Mouse (Mus musculus) liver, adult 2 months (tissue): ENCODE data around the gene Cyb5d1. TPM values are rescaled to one million over a fixed set of nuclear protein-coding genes. Genes with fewer than 3 reads are reported as not detected.

Experiments used
- DNase-seq: peaks from one replicate; pipeline ENCODE4 v3.0.0-alpha.2; 2011; ENCODE audit warnings: low read depth, low spot score; ENCODE audit errors: extremely low read depth
- H3K27ac ChIP-seq: fragments of 200-500 bp; replicated peaks from 2 replicates; pipeline ENCODE4 v1.5.1; 2012; ENCODE audit warnings: low read depth, mild to moderate bottlenecking, control low read depth, inconsistent platforms, low read length; ENCODE audit not compliant: insufficient read depth
- H3K27me3 ChIP-seq: fragments of 200-500 bp; 2 replicates; pipeline ENCODE4 v1.6.1; 2012; ENCODE audit warnings: mild to moderate bottlenecking, moderate library complexity, low read length, inconsistent platforms; ENCODE audit not compliant: control insufficient read depth, insufficient read depth
- H3K36me3 ChIP-seq: fragments of 200-500 bp; 2 replicates; pipeline ENCODE4 v1.6.1; 2012; ENCODE audit warnings: low read length, inconsistent platforms; ENCODE audit not compliant: control insufficient read depth, insufficient read depth
- H3K4me1 ChIP-seq: fragments of 200-500 bp; 2 replicates; pipeline ENCODE4 v1.6.1; 2011; ENCODE audit warnings: low read length; ENCODE audit not compliant: control insufficient read depth, insufficient read depth
- H3K4me3 ChIP-seq: fragments of 200-500 bp; 2 replicates; pipeline ENCODE4 v1.5.1; 2011; ENCODE audit warnings: low read depth, mild to moderate bottlenecking, control low read depth, low read length, moderate library complexity; ENCODE audit not compliant: insufficient read depth
- H3K79me2 ChIP-seq: fragments of 200-500 bp; 2 replicates; pipeline ENCODE4 v1.6.1; 2012; ENCODE audit warnings: inconsistent platforms, mild to moderate bottlenecking, low read length, moderate library complexity; ENCODE audit not compliant: control insufficient read depth, insufficient read depth
- H3K9ac ChIP-seq: fragments of 200-500 bp; 2 replicates; pipeline ENCODE4 v1.6.1; 2012; ENCODE audit warnings: low read depth, mild to moderate bottlenecking, control low read depth, inconsistent platforms, low read length
- CTCF ChIP-seq: fragments of 200-500 bp; IDR thresholded peaks from 2 replicates; pipeline ENCODE4 v1.5.1; 2011; ENCODE audit warnings: low read depth, low read length, control low read depth
- POLR2A ChIP-seq: fragments of 200-500 bp; IDR thresholded peaks from 2 replicates; pipeline ENCODE4 v1.6.1; 2011; ENCODE audit warnings: low read length, control low read depth; ENCODE audit not compliant: insufficient read depth; ENCODE audit errors: extremely low read depth
- WGBS: fragments of 180-500 bp; shearing (Covaris S2); methylation state at CpG from one replicate; pipeline ENCODE4 v1.1.7; 2018; 5-methylcytosine and 5-hydroxymethylcytosine counted together
- polyA plus RNA-seq: library from polyadenylated mRNA; depleted of rRNA; stranded (reverse); fragments of >200 nt; gene quantifications from 2 replicates; pipeline ENCODE4 v1.2.3, GENCODE M21; 2012
- total RNA-seq: library from RNA; depleted of rRNA; stranded (reverse); fragments of >200 nt; gene quantifications from 2 replicates; pipeline ENCODE4 v1.2.3, GENCODE M21; 2014

Gene Cyb5d1
- total and polyA plus RNA-seq, 2 experiments, result 21.1 to 40.7 TPM

- H3K79me2 ChIP-seq, result no peaks in the 10 kb centered on the region
- no peak for DNase-seq
- TF ChIP-seq CTCF, result no peak
- TF ChIP-seq POLR2A, result no peak
- peak overlapping the region; percentile 72; the same call in 1 of the 2 replicates for H3K4me3 ChIP-seq
- no peaks in the 10 kb centered on the region for H3K27me3 ChIP-seq
- no peak overlapping the region; the same call in 1 of the 2 replicates for H3K9ac ChIP-seq
- H3K27ac ChIP-seq, result peak overlapping the region; percentile 54
- peaks cover 31% of the 10 kb centered on the region for H3K4me1 ChIP-seq
- WGBS, result 37% methylated on average over 4 of the region's 4 CpGs
- H3K36me3 ChIP-seq, result no peaks in the 10 kb centered on the region
These were observed 19.2 kb upstream of the Cyb5d1 start for GRCm38 (mm10) chr11:69414421-69415326.

DNA sequence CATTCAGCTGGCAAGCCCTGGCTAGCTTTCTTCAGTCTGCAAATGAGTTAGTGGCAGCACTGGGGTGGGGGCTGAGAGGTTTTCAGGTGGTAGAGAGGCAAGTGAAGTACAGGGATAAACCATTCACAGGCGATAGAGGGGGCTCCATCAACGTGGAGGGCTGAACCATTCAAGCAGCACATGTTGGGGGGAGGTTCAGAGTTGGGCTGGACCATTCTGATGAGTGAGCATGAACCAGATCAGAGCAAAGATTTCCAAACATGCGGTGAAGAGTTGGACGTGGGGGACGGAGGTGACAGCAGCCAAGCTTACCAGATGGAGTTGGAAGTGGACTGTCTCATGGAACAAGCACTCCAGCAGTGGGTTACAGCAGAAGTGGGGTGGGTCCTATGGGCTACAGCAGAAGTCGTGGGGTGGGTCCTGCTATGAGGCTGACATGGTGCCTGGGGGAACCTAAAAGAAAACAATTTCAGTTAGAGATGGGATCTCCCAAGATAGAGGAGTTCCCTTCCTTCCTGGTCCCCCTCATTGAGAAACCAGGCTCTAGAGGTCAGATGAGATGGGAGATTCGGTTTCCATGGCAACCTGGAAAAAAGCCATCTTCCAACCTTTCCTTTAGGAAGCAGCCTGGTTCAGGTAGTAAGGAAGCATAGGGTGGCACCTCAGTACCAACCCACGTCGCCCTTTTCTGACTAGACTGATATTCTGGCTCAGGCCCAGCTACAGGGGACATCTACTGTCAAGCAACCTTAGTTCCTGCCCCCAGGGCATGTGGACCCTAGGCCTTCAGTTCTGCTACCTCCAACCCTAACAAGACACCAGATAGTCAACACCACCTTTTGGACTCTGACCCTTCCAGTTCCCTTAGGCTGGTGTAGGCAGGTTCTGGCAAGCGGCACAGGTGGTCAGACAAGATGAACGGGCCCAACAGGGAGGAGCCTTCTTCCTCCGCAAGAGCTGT lies 18.1 kb upstream of the Cyb5d1 start, which contains the start of gene Kdm6b:
TSS of gene Kdm6b (minus strand) at position 455 of the 961 bp plus-strand sequence.
- WGBS, result 23% methylated on average over 12 of the region's 12 CpGs
- DNase-seq, result peak; percentile 81
- Histone ChIP-seq H3K4me3 (no peak within 1 kb of the TSS), H3K27me3 (no peaks in the 10 kb centered on the region), H3K27ac (peak within 1 kb of the TSS; percentile 24), H3K79me2 (no peaks in the 10 kb centered on the region), H3K9ac (no peak within 1 kb of the TSS), H3K4me1 (peaks cover 28% of the 10 kb centered on the region), H3K36me3 (no peaks in the 10 kb centered on the region)
- no peak for TF ChIP-seq POLR2A
- TF ChIP-seq CTCF, result no peak

- H3K9ac ChIP-seq, result no peak overlapping the region
These were observed 17.1 kb upstream of the Cyb5d1 start for GRCm38 (mm10) chr11:69412548-69412947.

GRCm38 (mm10) chr11:69411538-69412203 lies 16.2 kb upstream of the Cyb5d1 start:
- Histone ChIP-seq H3K27me3 (no peaks in the 10 kb centered on the region), H3K79me2 (peaks cover 14% of the 10 kb centered on the region; the same call in 1 of the 2 replicates), H3K4me3 (peak overlapping the region; percentile 69), H3K27ac (peak overlapping the region; percentile 83), H3K9ac (peak overlapping the region; percentile 80), H3K36me3 (no peaks in the 10 kb centered on the region; the same call in 1 of the 2 replicates), H3K4me1 (peaks cover 37% of the 10 kb centered on the region)
- WGBS, result under 1% methylated on average over 39 of the region's 39 CpGs
- TF ChIP-seq POLR2A (no peak), CTCF (no peak)
- DNase-seq, result peak; percentile 65

More at GRCm38 (mm10) chr11:69412548-69412947, 17.1 kb upstream of the Cyb5d1 start:
- Histone ChIP-seq H3K27ac (no peak overlapping the region), H3K79me2 (peaks cover 6% of the 10 kb centered on the region; the same call in 1 of the 2 replicates), H3K4me1 (peaks cover 34% of the 10 kb centered on the region), H3K36me3 (no peaks in the 10 kb centered on the region), H3K4me3 (no peak overlapping the region), H3K27me3 (no peaks in the 10 kb centered on the region)
- TF ChIP-seq POLR2A, result no peak
- no peak for TF ChIP-seq CTCF
- no peak for DNase-seq
- WGBS, result 76% methylated on average over 7 of the region's 7 CpGs

DNA sequence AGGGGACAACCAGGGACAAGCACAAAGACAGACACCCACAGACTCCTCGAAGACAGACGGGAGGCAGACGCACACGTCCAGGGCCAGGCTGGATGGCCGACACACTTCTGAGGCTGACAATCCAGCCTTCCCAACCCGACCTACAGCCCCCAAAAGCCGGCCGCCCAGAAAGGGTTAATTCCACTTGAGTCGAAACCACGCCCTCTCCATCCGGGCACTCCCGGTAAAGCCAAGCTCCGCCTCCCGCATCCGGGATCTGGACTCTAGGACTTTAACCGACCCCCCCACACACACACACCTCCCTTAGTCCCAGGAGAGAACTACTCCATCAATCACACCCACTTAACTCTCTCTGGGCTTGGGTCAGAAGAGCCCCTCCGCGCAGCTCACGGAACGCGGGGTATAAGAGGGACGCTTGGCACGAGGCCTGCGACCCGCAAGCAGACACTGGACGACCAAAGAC lies 15.7 kb upstream of the Cyb5d1 start:
- Histone ChIP-seq H3K36me3 (no peaks in the 10 kb centered on the region; the same call in 1 of the 2 replicates), H3K4me1 (peaks cover 37% of the 10 kb centered on the region), H3K79me2 (peaks cover 14% of the 10 kb centered on the region; the same call in 1 of the 2 replicates), H3K27ac (peak overlapping the region; percentile 94), H3K4me3 (peak overlapping the region; percentile 69), H3K9ac (peak overlapping the region; percentile 91), H3K27me3 (no peaks in the 10 kb centered on the region)
- no peak for TF ChIP-seq CTCF
- peak; percentile 52; the same call in 1 of the 2 replicates for TF ChIP-seq POLR2A
- DNase-seq, result peak; percentile 93
- WGBS, result under 1% methylated on average over 26 of the region's 26 CpGs
